Mouse (Mus musculus): ENCODE results near the gene Ednra.

The Ednra gene

DNA sequence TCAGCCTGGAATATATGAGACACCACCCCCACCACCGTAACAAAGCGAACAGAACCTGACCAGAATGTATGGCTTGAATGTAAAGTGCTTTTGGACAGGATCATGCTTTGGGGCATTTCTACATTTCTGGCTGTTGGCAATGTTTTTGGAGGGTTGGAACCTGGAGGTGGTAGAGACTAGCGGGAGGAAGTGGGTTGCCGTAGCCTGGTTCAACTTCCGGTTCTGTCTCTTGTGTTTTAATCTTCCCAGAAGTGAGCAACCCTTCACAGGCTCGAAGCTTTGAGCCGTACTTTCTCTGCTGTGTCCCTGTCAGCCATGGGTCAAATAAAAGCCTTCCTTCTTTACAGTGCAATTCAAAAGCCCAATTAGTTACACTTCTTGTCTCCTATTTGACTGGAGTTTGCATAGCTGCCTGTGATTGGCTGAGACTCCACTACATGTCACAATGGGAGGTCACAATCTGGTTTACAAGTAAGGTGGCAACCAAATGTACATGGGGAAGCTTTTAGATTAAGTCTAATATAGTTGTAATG lies 100.5 kb downstream of the Ednra start:
- TF ChIP-seq POU5F1 (IDR thresholded peaks at IDR 0.05; ENCODE audit: borderline replicate concordance, low read length): no peak
- TF ChIP-seq CTCF (conservative IDR thresholded peaks at IDR 0.05; ENCODE audit: low read length): no peak
- no peak for TF ChIP-seq NANOG (IDR thresholded peaks at IDR 0.05; ENCODE audit: borderline replicate concordance, low read length)
- Histone ChIP-seq H3K4me1 (replicated peaks; ENCODE audit: low read depth, low read length) (no peaks in the 10 kb centered on the region), H3K36me3 (ENCODE audit: insufficient read depth, low read length) (no peaks in the 10 kb centered on the region), H3K27me3 (ENCODE audit: insufficient read depth, low read length) (no peaks in the 10 kb centered on the region; the same call in 1 of the 2 replicates), H3K9me3 (ENCODE audit: low read length) (no peaks in the 10 kb centered on the region), H3K4me3 (replicated peaks; ENCODE audit: low read length) (no peak overlapping the region)

DNA sequence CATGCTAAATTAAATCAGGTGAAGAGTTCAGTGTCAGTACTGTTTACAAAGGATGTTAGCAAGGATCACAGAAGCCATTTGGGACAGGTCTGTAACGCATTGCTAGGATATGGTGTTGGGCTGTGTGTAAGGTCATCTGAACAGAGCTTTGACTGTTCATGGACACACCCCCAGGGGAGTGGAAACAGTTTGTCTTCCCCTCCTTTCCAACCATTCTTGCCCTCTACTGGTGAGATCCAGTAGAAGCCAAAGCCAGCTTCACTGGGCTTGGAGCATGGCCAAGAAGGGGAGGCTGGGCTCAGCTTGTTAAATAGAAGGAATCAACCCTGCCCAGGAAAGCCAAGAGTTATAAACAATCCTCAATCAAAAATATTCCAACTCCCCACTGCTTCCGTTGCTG lies 106.3 kb downstream of the Ednra start:
- no peaks in the 10 kb centered on the region for H3K4me1 ChIP-seq (replicated peaks; ENCODE audit: low read depth, low read length)
- H3K27me3 ChIP-seq (ENCODE audit: insufficient read depth, low read length): no peaks in the 10 kb centered on the region; the same call in 1 of the 2 replicates
- no peak overlapping the region for H3K4me3 ChIP-seq (replicated peaks; ENCODE audit: low read length)
- TF ChIP-seq NANOG (IDR thresholded peaks at IDR 0.05; ENCODE audit: borderline replicate concordance, low read length) (no peak), CTCF (conservative IDR thresholded peaks at IDR 0.05; ENCODE audit: low read length) (peak; percentile 17; the same call in 1 of the 2 replicates), POU5F1 (IDR thresholded peaks at IDR 0.05; ENCODE audit: borderline replicate concordance, low read length) (no peak)
- H3K9me3 ChIP-seq (ENCODE audit: low read length): no peaks in the 10 kb centered on the region
- no peaks in the 10 kb centered on the region for H3K36me3 ChIP-seq (ENCODE audit: insufficient read depth, low read length)

All from E14TG2a.4 (cell line).